Mouse (Mus musculus) mesoderm, embryonic 11.5 days (tissue): ENCODE results near the gene Agap1.
"Not testable (repeated sequence)": the region's sequence is repeated elsewhere in the genome, so short reads cannot be mapped to it uniquely, and the experiment has no call there.

Source experiments
- DNase-seq: peaks from one replicate; pipeline ENCODE4 v3.0.0-alpha.2; 2012; ENCODE audit warnings: low read depth, low spot score

The Agap1 gene

DNA sequence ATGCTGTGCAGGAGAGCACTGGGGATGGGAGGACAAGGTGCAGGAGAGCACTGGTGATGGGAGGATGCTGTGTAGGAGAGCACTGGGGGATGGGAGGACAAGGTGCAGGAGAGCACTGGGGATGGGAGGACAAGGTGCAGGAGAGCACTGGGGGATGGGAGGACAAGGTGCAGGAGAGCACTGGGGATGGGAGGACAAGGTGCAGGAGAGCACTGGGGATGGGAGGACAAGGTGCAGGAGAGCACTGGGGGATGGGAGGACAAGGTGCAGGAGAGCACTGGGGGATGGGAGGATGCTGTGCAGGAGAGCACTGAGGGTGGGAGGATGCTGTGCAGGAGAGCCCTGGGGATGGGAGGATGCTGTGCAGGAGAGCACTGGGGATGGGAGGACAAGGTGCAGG lies 47.3 kb downstream of the Agap1 start:
- not testable (repeated sequence) for DNase-seq

DNA sequence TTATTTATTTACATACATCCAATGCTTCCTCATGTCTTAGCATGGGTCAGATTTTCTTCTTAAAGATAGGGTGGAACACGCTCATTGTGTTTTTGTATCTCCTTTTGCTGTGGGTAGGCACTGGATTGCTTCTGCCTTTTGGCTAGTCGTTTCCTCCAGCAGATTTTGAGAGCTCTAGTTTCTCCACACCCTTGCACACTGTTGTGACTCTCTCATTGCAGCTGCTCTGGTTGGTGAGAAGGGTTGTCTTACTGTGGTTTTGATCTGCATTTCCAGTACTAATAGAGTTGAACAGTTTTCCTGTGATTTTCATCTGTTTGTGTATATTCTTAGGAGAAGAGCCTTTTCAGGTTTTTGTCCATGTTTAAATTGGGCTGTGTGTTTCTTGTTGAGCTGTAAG lies 54.6 kb downstream of the Agap1 start:
- DNase-seq: no peak

DNA sequence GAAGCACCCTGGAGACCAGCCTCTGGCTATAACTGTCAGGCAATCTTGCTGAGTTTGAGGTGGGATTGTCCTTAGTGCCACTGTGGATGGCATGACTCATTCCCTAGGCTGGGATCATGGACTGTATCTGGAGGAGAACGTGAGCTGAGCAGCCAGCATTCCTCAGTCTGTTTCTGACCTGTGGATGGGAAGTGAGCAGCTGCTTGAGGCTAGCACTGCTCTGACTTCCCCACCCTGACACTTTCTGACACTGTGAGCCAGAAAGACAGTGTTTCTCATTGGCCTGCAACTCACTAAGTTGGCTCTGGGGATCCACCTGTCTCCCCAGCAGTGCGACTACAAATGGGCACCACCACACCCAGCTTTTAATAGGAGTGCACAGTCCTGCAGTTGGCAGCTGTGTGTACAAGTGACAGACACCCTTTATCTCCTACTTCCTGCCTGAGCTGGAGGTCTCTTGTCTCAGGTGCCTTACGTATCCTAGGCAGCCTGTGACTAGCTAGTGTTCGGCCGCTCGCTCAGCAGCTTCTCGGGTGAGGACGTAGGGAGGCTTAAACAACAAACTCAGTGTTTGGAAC lies 55.2 kb downstream of the Agap1 start:
- DNase-seq: no peak

DNA sequence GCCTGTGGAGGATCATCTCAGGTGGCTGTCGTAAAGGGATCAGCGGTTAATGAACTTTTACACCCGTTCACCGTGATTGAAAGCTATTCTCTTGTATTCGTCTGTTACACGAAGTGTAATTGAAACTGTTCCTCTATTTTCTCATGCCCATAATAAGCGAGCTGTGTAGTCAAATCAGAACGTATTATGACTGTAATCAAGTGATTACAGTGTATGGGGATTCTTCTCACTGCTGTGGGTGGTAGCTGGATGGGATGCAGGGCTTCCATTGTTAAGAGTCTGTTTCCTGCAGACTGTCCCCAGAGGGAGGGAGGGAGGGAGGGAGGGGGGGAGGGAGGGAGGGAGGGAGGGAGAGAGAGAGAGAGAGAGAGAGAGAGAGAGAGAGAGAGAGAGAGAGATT lies 56.1 kb downstream of the Agap1 start:
- DNase-seq: no peak

DNA sequence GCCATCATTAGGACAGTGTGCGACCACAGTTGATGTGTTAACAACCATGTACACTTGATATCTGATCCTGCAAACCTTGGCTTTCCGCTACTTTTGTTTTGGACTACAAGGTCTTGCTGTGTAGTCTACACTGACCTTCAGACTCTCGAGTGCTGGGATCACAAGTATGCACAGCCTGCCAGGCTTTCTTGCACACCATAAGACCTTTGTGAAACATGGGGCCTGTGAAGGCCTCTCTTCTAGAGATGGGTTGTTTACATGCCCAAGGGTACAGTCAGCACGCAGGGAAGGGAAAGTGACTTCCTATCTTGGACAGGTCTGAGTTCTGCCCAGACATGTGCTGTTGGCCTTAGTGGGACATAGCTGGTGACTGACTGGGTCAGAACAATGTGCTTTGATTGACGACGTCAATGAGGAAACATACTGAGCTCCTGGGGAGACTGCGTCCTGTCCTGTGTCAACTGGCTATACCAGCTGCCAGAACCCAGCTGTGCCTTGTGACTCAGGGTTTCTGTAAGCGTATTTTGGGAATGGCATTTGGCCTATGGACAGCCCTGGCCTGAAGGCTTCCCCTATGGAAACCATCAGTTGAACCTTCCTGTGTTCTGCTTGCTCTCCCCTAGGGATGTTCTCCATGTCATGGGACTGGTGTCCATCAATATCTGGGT lies 59.1 kb downstream of the Agap1 start:
- no peak for DNase-seq

DNA sequence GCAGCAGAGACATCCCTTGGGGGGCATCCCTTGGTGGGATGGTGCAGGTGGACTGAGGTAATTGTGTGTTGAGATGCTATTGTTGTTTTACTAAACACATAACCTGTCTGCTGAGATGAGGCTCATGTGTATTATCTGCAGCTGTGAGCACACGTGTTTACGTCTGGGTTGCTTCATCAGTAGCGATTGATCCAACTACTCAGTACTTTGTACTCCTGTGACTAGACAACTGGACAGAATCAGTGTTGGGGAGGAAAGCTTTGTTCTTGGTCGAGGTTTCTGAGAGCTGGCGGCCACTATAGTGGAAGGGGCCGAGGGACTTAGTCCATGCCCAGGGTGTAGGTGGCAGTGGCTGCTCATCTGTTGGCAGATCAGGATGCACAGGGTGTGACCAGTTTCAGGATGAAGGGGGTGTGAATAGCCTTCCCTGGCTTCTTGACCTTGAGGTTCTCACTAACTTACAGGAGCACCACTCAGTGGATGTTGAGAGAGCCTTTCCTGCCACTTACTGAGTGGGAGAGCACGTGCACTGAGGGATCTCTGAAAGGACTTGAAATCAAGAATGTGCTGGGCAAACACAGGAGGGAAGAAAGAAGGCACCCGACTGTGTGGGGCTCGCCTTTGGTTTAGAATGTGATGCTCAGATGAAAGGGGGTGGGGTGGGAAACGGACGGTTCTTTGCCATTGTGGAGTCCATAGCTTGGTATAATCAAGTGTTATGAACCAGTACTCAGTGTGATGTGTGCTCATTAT lies 61.4 kb downstream of the Agap1 start:
- DNase-seq: no peak

DNA sequence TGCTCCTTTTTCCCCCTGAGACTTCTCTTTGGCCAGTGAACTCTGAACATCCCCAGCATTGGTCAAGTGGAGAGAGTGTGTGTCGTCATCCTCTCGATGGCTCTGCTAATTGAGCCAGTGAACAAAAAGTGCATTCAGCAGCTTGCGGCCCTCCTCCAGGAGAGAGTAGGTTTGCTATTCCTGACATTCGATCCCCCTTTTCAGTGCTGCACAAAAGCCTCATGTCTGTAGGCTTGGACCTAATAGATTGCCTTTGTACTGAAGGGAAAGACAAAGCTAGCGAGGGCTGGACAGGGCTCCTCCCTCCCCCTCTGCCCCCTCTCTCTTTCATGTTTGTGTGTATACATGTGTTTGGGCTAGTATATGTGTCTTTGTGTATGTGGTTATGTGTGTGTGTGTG lies 63.2 kb downstream of the Agap1 start:
- DNase-seq: peak; percentile 79

DNA sequence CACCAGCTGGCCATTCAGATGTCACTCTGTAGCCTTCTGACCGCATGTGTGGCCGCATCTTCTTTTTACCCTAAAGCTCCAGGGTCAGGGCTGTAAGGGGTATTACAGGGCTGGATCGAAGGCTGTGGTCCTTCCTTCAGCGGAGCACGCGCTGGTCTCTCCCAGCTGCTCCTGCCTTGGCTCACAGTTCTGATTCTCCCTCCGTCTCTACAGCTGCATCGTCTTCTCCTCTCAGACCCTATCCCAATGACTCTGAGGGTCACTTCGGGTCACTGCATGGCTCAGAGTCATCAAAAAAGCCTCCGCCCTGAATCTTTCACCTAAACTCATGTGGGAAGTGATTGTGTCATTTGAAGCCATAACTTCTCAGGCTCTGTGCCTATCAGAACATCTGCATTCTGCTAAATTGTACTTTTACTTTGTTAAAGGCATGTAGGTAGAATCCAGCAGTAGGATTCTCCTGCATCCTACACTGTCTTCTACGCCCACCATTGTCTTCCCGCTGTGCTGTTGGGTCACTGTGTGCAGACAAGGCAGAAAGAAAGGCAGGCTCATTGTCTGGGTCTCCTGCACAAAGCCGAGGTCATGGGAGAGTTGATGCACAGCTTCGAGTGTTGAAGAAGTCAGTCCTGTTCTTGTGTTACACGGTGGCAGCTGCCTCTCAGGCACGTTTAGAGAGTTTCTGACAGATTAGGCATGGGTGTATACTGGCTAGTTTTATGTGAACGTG lies 65.5 kb downstream of the Agap1 start:
- DNase-seq: no peak

DNA sequence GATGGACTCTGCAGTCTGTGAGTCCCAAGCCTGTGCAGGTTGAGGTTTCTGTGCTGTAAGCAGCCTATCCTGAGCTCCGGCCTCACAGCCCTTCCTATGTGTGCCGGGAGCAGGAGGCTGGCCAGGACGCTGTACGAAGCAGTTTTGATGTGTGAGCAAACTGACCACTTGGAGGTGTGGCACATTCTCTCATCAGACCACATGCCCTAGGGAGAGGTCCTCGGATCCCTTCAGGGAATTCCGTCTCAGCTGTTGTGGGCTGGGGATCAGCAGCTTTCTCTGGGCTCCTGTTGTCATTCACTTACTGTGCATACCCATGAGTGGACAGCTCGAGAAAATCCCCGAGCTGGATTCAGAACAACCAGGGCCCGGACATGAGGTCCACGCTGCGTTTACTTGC lies 66.8 kb downstream of the Agap1 start:
- DNase-seq: no peak

DNA sequence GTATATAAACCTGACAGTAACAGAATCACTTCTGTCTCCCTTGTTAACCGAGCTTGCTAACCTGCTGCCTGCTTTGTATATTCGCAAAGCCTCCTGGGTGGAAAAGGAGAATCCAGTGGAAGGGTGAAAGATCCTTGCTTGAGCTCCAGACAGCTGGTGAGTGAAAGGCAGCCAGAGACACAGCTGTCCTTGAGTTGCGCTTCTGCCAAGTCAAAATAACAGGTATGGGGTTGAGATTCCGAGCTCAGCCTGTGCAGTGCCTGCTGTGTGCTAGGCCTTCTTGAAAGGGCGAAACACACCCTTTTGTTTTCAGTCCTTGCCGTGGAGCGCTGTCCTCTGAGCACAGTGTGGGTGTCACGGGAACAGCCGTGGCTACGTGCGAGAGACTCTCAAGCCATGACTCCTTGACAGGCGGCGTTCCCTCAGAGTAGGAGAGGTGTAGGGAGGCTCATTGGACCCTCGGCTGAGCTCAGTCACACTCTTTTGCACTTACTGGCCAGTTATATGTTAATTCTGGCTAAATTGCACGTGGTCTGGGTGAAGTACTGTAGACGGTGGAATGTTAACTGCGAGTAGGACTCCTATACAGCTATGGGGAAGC lies 67.4 kb downstream of the Agap1 start:
- no peak for DNase-seq

DNA sequence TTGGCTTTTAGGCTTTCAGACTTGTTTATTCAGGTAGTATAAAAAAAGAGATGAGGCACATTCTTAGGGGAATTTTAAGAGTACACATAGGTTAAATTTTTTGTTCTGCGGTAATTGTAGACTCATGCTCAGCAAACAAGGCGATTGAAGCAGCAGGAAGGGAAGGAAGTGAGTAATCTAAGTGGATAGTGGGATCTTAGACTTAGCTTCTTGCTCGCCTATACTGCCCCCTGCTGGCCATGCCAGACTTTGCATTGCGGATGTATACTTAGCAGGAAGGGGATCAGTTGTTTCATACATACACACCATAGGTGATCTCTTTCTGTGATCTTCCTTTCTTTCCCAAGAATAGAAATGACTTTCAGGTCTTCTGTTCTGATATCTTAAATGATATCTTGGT lies 69.8 kb downstream of the Agap1 start:
- DNase-seq: peak; percentile 92

DNA sequence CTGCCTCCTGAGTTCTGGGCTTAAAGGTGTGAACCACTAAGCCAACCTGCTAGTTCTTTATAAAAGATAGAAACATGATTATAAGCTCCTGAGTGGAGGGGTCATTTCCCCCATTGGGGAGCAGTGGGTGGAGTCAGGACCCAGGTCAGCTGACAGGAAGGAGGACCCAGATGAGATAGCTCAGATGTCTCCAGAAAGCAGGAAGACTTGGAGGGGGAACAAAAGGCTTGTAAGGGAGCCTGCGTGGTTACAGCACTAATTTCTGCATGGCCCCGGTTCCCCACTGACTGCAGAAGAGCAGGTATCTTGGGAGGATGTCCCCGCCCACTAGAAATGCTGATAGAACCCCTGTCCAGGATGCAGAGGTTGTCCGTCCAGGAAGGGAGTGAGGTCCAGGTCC lies 70.4 kb downstream of the Agap1 start:
- DNase-seq: no peak

DNA sequence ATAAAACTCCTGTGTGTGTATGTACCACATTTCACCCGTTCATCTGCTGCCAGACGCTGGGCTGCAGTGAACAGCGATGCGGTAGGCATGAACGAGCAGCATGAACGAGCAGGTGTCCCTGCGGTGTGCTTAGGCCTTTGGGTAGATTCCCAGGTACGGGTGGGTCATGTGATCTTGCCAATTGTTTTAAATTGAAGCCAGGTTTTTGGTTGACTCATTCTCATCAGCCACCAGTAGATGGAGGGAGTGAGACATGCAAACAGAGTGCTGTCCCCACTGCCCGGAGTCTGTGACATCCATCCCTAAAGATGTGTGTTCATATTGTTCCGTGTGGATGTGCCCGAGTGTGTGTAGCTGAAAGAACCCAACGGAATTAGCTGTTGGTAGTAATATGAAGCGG lies 71.2 kb downstream of the Agap1 start:
- DNase-seq: no peak

DNA sequence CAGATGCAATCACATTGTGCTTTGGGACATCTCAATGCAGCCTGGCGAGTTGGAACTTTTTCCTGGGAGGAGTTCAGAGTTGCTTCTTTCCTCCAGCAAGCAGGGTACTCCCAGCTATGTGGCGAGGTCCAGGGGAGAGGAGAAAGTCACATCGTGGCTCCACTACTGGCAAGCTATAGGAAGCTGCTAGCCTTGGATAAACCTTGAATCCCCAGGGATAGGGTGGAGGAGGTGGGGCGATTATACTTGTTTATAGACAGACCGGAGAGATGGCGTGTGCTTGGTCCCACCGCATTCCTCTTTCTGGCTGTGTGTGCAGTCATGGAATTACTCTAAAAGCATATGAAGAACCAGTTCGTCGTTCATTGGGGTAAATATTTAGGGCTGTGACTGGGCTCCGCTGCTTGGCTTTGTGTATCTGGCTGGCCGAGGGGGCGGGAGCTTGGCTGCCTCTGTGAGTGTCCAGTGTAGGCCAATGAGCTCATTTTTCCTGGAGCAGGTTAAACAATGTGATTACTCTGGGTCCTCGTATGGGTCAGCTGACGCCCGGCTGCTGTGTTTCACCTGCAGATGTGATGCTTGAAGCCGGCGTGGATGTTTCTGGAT lies 74.2 kb downstream of the Agap1 start:
- DNase-seq: no peak

DNA sequence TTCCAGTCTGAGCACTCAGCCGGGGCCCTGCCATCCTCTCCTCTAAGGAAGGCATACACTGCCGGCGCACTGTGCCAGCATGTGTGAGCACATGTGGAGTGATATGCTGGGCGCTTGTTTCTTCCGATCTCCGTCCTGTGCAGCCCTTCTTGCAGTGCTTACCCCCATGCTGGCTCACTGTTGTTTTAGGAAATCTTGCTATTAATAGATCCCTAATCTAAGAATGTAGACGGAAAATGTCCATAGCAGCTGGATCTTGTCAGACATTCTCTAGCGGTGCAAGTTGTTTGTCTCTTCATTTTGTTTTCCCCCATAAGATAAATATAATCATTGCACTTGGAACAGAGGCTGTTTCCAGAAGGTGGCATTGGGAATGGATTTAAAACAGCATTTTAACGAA lies 79.1 kb downstream of the Agap1 start:
- no peak for DNase-seq

DNA sequence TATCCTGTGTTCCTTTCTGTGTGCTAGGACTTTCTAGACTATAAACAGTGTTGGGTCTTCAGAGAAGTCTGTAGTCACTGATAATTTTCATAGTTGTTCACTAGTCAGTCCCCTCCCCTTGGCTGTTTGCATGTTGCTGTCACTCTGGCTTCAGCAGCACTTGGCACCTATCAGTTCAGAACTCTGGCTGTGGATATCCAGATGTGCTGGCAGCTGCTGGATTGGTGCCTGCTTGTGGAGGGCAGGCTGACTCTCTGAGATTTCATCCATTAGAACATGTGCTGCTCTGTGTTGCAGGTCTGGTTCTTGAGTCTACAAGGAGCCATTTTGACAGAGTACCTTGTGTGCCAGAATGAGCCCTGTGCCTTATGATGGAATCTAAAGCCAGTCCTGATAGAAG lies 80.6 kb downstream of the Agap1 start:
- no peak for DNase-seq

DNA sequence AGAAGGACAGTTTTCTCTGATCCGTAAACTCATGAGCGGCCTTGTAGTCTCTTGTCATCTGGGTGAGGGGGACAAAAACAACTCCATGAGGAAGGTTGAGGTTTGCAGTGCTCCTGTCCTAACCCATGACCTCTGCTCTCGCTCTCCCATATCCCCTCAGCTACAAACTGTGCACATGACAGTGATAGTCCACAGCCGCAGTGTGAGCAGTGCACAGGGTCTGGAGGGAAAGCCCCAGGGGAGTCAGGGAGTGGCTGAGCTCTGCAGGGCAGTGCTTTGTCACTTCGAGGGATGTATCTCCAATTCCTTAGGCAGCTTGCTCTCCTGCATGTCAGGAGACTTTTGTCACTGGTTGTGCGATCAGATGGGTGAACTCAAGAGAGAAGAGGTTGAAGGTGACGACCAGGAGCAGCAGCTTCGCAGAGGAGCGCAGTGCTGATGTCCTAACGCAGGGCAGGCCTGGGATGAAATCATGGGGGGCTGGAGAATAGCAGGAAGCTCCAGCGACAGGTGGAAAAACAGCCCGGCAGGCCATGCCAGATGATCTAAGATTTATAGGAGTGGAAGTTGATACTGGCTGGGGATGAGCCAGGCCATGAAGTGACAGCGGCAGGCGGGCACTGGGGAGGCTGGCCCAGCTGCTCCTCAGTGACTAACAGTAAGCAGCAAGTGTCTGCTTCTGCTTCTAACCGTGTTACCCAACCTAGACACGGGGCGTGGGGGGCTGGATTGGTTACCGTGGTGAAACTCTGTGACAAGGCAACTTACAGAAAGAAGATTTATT lies 83.7 kb downstream of the Agap1 start:
- DNase-seq: peak; percentile 68

DNA sequence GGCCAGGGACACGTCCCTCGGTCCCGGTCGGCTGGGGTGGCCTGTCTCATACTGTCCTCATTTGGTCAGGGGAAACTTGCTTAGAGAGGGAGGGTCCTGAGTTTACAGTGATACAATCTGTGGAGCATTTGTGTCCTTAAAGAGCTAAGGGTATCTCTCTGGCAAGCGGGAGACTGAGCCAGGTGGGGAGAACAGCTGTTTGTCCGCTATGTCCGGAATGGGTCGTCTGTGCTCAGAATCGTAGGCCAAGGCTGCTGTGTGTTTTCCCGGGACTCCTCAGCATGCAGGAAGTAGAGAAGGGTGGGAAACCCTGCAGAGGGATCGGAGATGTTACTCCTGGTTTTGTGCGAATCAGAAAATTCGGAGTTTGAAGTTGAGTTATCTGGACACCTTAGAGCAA lies 84.5 kb downstream of the Agap1 start:
- DNase-seq: no peak

DNA sequence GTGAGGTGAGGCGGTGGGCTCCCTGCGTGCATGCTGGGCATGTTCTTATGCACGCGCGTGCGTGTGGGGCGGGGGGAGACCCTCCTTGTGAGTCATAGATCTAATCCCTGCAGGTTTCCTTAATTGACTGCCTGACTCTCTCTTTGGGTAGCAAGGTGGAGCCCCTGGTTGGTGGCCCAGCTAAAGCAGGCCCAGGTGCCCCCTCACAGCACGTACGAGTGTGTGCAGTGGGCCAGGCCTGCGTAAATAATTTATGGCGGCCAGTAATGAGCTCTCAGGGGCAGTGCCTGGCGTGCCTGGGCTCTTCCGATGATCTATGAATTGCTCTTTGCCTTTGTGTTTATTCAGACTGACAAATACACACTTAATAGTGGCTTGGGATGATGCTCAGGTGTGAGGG lies 86.5 kb downstream of the Agap1 start:
- DNase-seq: peak; percentile 47

DNA sequence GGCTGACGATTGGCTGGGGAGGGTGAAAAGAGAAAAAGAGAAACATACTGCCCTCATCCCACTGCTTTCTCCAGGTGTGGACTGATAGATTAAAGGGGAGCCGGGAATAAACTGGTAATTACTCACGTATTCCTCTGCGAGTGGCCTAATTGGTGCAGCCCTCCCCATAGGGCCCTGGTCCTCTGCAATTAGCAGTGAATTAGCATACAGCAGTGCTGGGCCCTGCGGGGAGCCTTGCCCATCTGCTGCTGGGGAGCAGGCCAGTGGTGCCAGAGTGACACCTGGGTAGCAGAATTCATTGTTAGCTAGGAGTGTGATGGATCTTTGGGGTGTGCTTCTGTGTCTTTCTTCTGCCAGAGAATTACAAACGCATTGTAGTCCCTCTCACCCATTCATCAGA lies 87.9 kb downstream of the Agap1 start:
- DNase-seq: no peak

DNA sequence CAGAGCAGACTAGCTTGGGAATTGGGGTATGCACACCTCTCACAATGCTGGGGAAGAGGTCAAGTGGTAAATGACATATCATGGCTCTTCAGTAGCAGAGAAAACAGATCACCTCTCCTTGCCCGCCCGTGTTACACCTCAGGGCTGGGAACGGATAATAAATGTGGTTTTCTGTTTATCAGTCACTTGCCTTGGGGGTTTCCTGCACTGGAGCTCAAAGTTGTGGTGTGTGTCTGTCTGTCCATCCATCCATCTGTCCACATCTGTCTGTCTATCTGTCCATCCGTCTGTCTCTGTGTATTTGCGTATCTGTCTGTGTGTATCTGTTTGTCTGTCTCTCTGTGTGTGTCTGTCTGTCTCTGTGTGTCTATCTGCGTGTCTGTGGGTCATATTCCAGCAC lies 88.7 kb downstream of the Agap1 start:
- no peak for DNase-seq
